Mouse (Mus musculus) CH12.LX (cell line): ENCODE measurements around the gene Wars2. TPM values are rescaled to one million over a fixed set of nuclear protein-coding genes. Genes with fewer than 3 reads are reported as not detected.

Experiments
- DNase-seq: peaks from one replicate; pipeline ENCODE4 v3.0.0-alpha.2; 2013; ENCODE audit errors: extremely low read depth
- H3K27ac ChIP-seq: 2 replicates; pipeline ENCODE4 v1.5.1; 2012; ENCODE audit warnings: low read depth, mild to moderate bottlenecking, control low read depth, moderate library complexity; ENCODE audit not compliant: insufficient read depth
- H3K27me3 ChIP-seq: replicated peaks from 2 replicates; pipeline ENCODE3; 2012; ENCODE audit warnings: inconsistent platforms
- H3K36me3 ChIP-seq, 2 experiments: replicated peaks in 1 of 2; 2 replicates each; pipeline versions ENCODE3 to v1.6.1; 2012; ENCODE audit warnings: inconsistent platforms in 1 of 2, low read length in 1 of 2, mild to moderate bottlenecking in 1 of 2, mixed read lengths in 1 of 2, moderate library complexity in 1 of 2; ENCODE audit not compliant: control insufficient read depth in 1 of 2, insufficient read depth in 1 of 2
- H3K4me1 ChIP-seq, 2 experiments: 2 replicates each; pipeline ENCODE4 v1.6.1; 2012; ENCODE audit warnings: inconsistent platforms in 1 of 2, moderate library complexity in 1 of 2; ENCODE audit not compliant: insufficient read depth in 2 of 2, control insufficient read depth in 1 of 2
- H3K4me2 ChIP-seq: 2 replicates; pipeline ENCODE4 v1.6.1; 2012; ENCODE audit warnings: low read depth, mild to moderate bottlenecking, control low read depth; ENCODE audit not compliant: poor library complexity, insufficient read depth, severe bottlenecking
- H3K4me3 ChIP-seq, 3 experiments: fragments of 150-350 bp in 1 of 3; sonication (generic) in 1 of 3; replicated peaks in 1 of 3; 2 replicates each; pipeline versions ENCODE3 to v1.5.1; 2011 to 2012; ENCODE audit warnings: low read depth in 2 of 3, low read length in 2 of 3, mild to moderate bottlenecking in 2 of 3, moderate library complexity in 2 of 3, control low read depth in 1 of 3, improper control_type of control experiment in 1 of 3, inconsistent platforms in 1 of 3, mixed read lengths in 1 of 3; ENCODE audit not compliant: poor library complexity in 1 of 3
- H3K79me2 ChIP-seq: replicated peaks from 2 replicates; pipeline ENCODE4 v1.6.1; 2012; ENCODE audit warnings: mild to moderate bottlenecking, moderate library complexity; ENCODE audit not compliant: control insufficient read depth, poor library complexity, insufficient read depth, severe bottlenecking; ENCODE audit errors: extremely low read depth
- H3K9ac ChIP-seq: 2 replicates; pipeline ENCODE4 v1.6.1; 2012; ENCODE audit warnings: low read depth, mild to moderate bottlenecking, control low read depth, moderate library complexity; ENCODE audit not compliant: insufficient read depth
- H3K9me3 ChIP-seq: replicated peaks from 2 replicates; pipeline ENCODE3; 2012; ENCODE audit warnings: low read length, inconsistent platforms, mixed read lengths
- BHLHE40 ChIP-seq: IDR thresholded peaks from 2 replicates; pipeline ENCODE4 v1.6.1; 2011; ENCODE audit warnings: mild to moderate bottlenecking, low read depth, low read length, improper control_type of control experiment
- CHD2 ChIP-seq: IDR thresholded peaks from 2 replicates; pipeline ENCODE4 v1.6.1; 2011; ENCODE audit warnings: low read length, improper control_type of control experiment
- ETS1 ChIP-seq: conservative IDR thresholded peaks from 2 replicates; pipeline ENCODE4 v1.6.1; 2012; ENCODE audit warnings: low read depth, mild to moderate bottlenecking, inconsistent platforms, low read length, improper control_type of control experiment, moderate library complexity
- IRF4 ChIP-seq: IDR thresholded peaks from 2 replicates; pipeline ENCODE4 v1.6.1; 2014; ENCODE audit warnings: low read depth, mild to moderate bottlenecking, inconsistent platforms, low read length, improper control_type of control experiment
- JUN ChIP-seq: IDR thresholded peaks from 2 replicates; pipeline ENCODE4 v1.6.1; 2011; ENCODE audit warnings: low read depth, mild to moderate bottlenecking, low read length, improper control_type of control experiment, moderate library complexity; ENCODE audit not compliant: insufficient read depth
- MAFK ChIP-seq: IDR thresholded peaks from 2 replicates; pipeline ENCODE4 v1.6.1; 2011; ENCODE audit warnings: low read length, improper control_type of control experiment; ENCODE audit not compliant: insufficient replicate concordance
- MAX ChIP-seq: IDR thresholded peaks from 2 replicates; pipeline ENCODE4 v1.6.1; 2011; ENCODE audit warnings: low read length, improper control_type of control experiment
- MAZ ChIP-seq: IDR thresholded peaks from 2 replicates; pipeline ENCODE4 v1.6.1; 2012; ENCODE audit warnings: low read depth, mild to moderate bottlenecking, inconsistent platforms, low read length, improper control_type of control experiment, moderate library complexity
- MXI1 ChIP-seq: IDR thresholded peaks from 2 replicates; pipeline ENCODE4 v1.6.1; 2011; ENCODE audit warnings: mild to moderate bottlenecking, low read depth, low read length, improper control_type of control experiment
- NELFE ChIP-seq: IDR thresholded peaks from 2 replicates; pipeline ENCODE4 v1.6.1; 2011; ENCODE audit warnings: low read depth, low read length, improper control_type of control experiment
- PAX5 ChIP-seq: IDR thresholded peaks from 2 replicates; pipeline ENCODE4 v1.6.1; 2012; ENCODE audit warnings: low read length, inconsistent platforms, mixed read lengths
- POLR2AphosphoS2 ChIP-seq: IDR thresholded peaks from 2 replicates; pipeline ENCODE4 v1.6.1; 2011; ENCODE audit warnings: low read depth, low read length, improper control_type of control experiment
- RAD21 ChIP-seq: IDR thresholded peaks from 2 replicates; pipeline ENCODE4 v1.6.1; 2011; ENCODE audit warnings: low read depth, mild to moderate bottlenecking, low read length, improper control_type of control experiment, moderate library complexity
- RCOR1 ChIP-seq: conservative IDR thresholded peaks from 2 replicates; pipeline ENCODE4 v1.6.1; 2012; ENCODE audit warnings: low read depth, mild to moderate bottlenecking, inconsistent platforms, low read length, improper control_type of control experiment
- UBTF ChIP-seq: IDR thresholded peaks from 2 replicates; pipeline ENCODE4 v1.6.1; 2012; ENCODE audit warnings: low read depth, mild to moderate bottlenecking, inconsistent platforms, low read length, improper control_type of control experiment, moderate library complexity
- USF1 ChIP-seq: IDR thresholded peaks from 2 replicates; pipeline ENCODE4 v1.6.1; 2014; ENCODE audit warnings: low read depth, mild to moderate bottlenecking, inconsistent platforms, low read length, improper control_type of control experiment
- ZKSCAN1 ChIP-seq: IDR thresholded peaks from 2 replicates; pipeline ENCODE4 v1.6.1; 2012; ENCODE audit warnings: low read depth, inconsistent platforms, low read length, improper control_type of control experiment, borderline replicate concordance
- dilution Hi-C: fragments of 300-500 bp; cut with MboI; formaldehyde crosslinking; loops from 2 replicates; pipeline ENCODE4 v1.14.3; 2020; ENCODE audit warnings: low sequenced_read_pairs; ENCODE audit not compliant: extremely low pct_unique_long_range_greater_than_20kb, extremely low pct_ligation_motif_present
- in situ Hi-C: fragments of 300-500 bp; cut with MboI; formaldehyde crosslinking; loops from 3 replicates; pipeline ENCODE4 v1.14.3; 2019; ENCODE audit warnings: low sequenced_read_pairs, low pct_ligation_motif_present, low pct_unique_long_range_greater_than_20kb, mixed read lengths
- polyA plus RNA-seq: library from polyadenylated mRNA; unstranded; fragments of >175 nt; gene quantifications from 2 replicates; pipeline ENCODE4 v1.2.1, GENCODE M21; 2012; ENCODE audit warnings: low read depth; ENCODE audit not compliant: insufficient read length
- total RNA-seq, 2 experiments: library from RNA; depleted of rRNA; stranded (reverse); fragments of 300-350 nt in 1 of 2; fragments of >200 nt in 1 of 2; gene quantifications; 2 replicates each; pipeline ENCODE4 v1.2.3; 2012 to 2014

Wars2 gene
- total and polyA plus RNA-seq, 3 experiments, result 7.1 to 10.2 (median 8.6) TPM

GRCm38 (mm10) chr3:99235116-99235803 is 94.4 kb downstream of the Wars2 start:
- peaks cover 3 to 10% of the 10 kb centered on the region in 2 experiments; a peak in 2 of 4 replicates for H3K4me1 ChIP-seq
- no peak overlapping the region for H3K4me3 ChIP-seq
- no peak overlapping the region for H3K9ac ChIP-seq
- no peak overlapping the region for H3K27ac ChIP-seq
- TF ChIP-seq MAZ, result no peak
- dilution Hi-C loops, result no loop called here
- no peaks in the 10 kb centered on the region for H3K36me3 ChIP-seq
- in situ Hi-C loops, result loop anchor here (25.0 kb wide), 1 partner anchor 702 kb away; no protein-coding TSS in a partner anchor
- H3K4me2 ChIP-seq, result no peak overlapping the region
- DNase-seq, result no peak
- no peaks in the 10 kb centered on the region for H3K79me2 ChIP-seq
- no peaks in the 10 kb centered on the region for H3K9me3 ChIP-seq
- peaks cover 1% of the 10 kb centered on the region for H3K27me3 ChIP-seq

GRCm38 (mm10) chr3:99235804-99236755 is 95.2 kb downstream of the Wars2 start:
- Histone ChIP-seq H3K27me3 (peaks cover 1% of the 10 kb centered on the region), H3K9ac (no peak overlapping the region), H3K4me3 (no peak overlapping the region), H3K4me2 (no peak overlapping the region), H3K27ac (no peak overlapping the region), H3K36me3 (no peaks in the 10 kb centered on the region), H3K79me2 (no peaks in the 10 kb centered on the region), H3K4me1 (peaks cover 4 to 10% of the 10 kb centered on the region in 2 experiments; a peak in 2 of 4 replicates), H3K9me3 (no peaks in the 10 kb centered on the region)
- no peak for TF ChIP-seq CHD2
- TF ChIP-seq ZKSCAN1, result no peak
- TF ChIP-seq PAX5, result no peak
- TF ChIP-seq RAD21, result no peak
- TF ChIP-seq MAFK, result no peak
- no peak for TF ChIP-seq MXI1
- TF ChIP-seq ETS1, result no peak
- no peak for TF ChIP-seq USF1
- no peak for TF ChIP-seq BHLHE40
- TF ChIP-seq JUN, result no peak
- no peak for TF ChIP-seq NELFE
- TF ChIP-seq IRF4, result no peak
- no peak for TF ChIP-seq MAX
- no peak for TF ChIP-seq RCOR1
- TF ChIP-seq UBTF, result no peak
- TF ChIP-seq POLR2AphosphoS2, result no peak
- in situ Hi-C loops (loop anchor here (25.0 kb wide), 1 partner anchor 701 kb away; no protein-coding TSS in a partner anchor), dilution Hi-C loops (no loop called here)
- DNase-seq, result no peak
